8 mouse cellular contexts compared by ENCODE assay signal in the genomic region with DNA sequence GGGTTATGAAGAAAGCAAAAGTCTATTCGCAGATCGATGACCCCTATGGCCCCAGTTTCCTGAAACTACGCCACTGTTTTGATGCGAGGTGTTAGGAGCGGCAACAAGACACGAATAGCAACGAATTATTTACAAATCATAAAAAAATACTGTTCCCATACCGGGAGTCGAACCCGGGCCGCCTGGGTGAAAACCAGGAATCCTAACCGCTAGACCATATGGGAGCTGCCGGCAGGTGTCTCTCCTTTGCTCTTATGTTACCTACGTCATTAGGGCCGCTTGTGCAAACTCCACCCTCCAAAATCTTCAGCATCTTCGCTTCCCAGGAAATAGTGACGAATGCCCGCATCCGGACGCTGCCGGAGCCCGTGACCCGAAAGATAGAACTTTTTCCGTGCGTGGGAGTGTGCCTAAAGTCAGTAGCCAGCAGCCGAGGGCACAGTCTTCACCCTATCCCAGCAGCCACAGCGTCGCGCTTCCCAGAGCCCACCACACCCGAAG. TPM values are rescaled to one million over a fixed set of nuclear protein-coding genes. Genes with fewer than 3 reads are reported as not detected.
A peak's percentile ranks its signal among the peaks of the same experiment; 100 is the strongest.
DNase-seq lines count a peak whose midpoint lies in the region; ATAC-seq and TF ChIP-seq lines count a peak whose summit lies in the region.

No protein-coding gene starts in this region.

- WGBS in embryonic facial prominence, embryonic 15.5 days, result 1% methylated on average over 30 of the region's 30 CpGs
- under 1% methylated on average over 30 of the region's 30 CpGs for WGBS in kidney, embryonic 14.5 days
- WGBS in limb, embryonic 14.5 days, result under 1% methylated on average over 30 of the region's 30 CpGs
- WGBS in midbrain, embryonic 16.5 days, result under 1% methylated on average over 30 of the region's 30 CpGs
- 1% methylated on average over 30 of the region's 30 CpGs for WGBS in spleen, adult 2 months

- H3K4me1 ChIP-seq in bone marrow macrophage, adult 2 months (ENCODE audit: control insufficient read depth, insufficient read depth, low read length), result peaks cover 11% of the 10 kb centered on the region
- H3K4me1 ChIP-seq in embryonic facial prominence, embryonic 15.5 days, result peaks cover 19% of the 10 kb centered on the region
- peaks cover 8% of the 10 kb centered on the region; the same call in 1 of the 2 replicates for H3K4me1 ChIP-seq in kidney, embryonic 14.5 days (ENCODE audit: control insufficient read depth, insufficient read depth, low read length)
- peaks cover 12% of the 10 kb centered on the region for H3K4me1 ChIP-seq in limb, embryonic 14.5 days (ENCODE audit: control insufficient read depth, insufficient read depth, low read length)
- peaks cover 17% of the 10 kb centered on the region for H3K4me1 ChIP-seq in midbrain, embryonic 16.5 days (ENCODE audit: control insufficient read depth, insufficient read depth, low read length)
- peaks cover 5% of the 10 kb centered on the region; the same call in 1 of the 2 replicates for H3K4me1 ChIP-seq in spleen, adult 2 months (ENCODE audit: control insufficient read depth, insufficient read depth, insufficient read length)

- H3K27me3 ChIP-seq in embryonic facial prominence, embryonic 15.5 days, result no peaks in the 10 kb centered on the region
- H3K27me3 ChIP-seq in kidney, embryonic 14.5 days (ENCODE audit: control insufficient read depth, insufficient read depth, low read length), result no peaks in the 10 kb centered on the region
- no peaks in the 10 kb centered on the region for H3K27me3 ChIP-seq in limb, embryonic 14.5 days (ENCODE audit: control insufficient read depth, insufficient read depth, low read length)
- no peaks in the 10 kb centered on the region for H3K27me3 ChIP-seq in midbrain, embryonic 16.5 days (ENCODE audit: control insufficient read depth, insufficient read depth, low read depth, low read length)
- no peaks in the 10 kb centered on the region for H3K27me3 ChIP-seq in spleen, adult 2 months (ENCODE audit: control insufficient read depth, insufficient read depth, low read length)

- H3K36me3 ChIP-seq in embryonic facial prominence, embryonic 15.5 days, result peaks cover 18% of the 10 kb centered on the region
- H3K36me3 ChIP-seq in kidney, embryonic 14.5 days (ENCODE audit: control insufficient read depth, insufficient read depth, low read length), result peaks cover 7% of the 10 kb centered on the region; the same call in 1 of the 2 replicates
- peaks cover 12% of the 10 kb centered on the region; the same call in 1 of the 2 replicates for H3K36me3 ChIP-seq in limb, embryonic 14.5 days (ENCODE audit: control insufficient read depth, insufficient read depth, low read length)
- H3K36me3 ChIP-seq in midbrain, embryonic 16.5 days (ENCODE audit: control insufficient read depth, insufficient read depth, low read length), result 0 out of 2 replicates have a peak, but pooled peaks cover 2% of the 10 kb centered on the region
- H3K36me3 ChIP-seq in spleen, adult 2 months (ENCODE audit: control insufficient read depth, insufficient read depth, low read length), result no peaks in the 10 kb centered on the region

- H3K9ac ChIP-seq in embryonic facial prominence, embryonic 15.5 days, result peak overlapping the region; percentile 46
- H3K9ac ChIP-seq in kidney, embryonic 14.5 days (ENCODE audit: low read depth, low read length), result peak overlapping the region; percentile 63; the same call in 1 of the 2 replicates
- peak overlapping the region; percentile 62 for H3K9ac ChIP-seq in limb, embryonic 14.5 days (ENCODE audit: low read depth, low read length, severe bottlenecking)
- peak overlapping the region; percentile 80 for H3K9ac ChIP-seq in midbrain, embryonic 16.5 days (ENCODE audit: low read depth, low read length)

- no peak for TF ChIP-seq POLR2A in bone marrow macrophage, adult 2 months (IDR thresholded peaks at IDR 0.05; ENCODE audit: borderline replicate concordance, low read depth, low read length)
- peak; percentile 51; the same call in 1 of the 2 replicates for TF ChIP-seq POLR2A in limb, embryonic 14.5 days (IDR thresholded peaks at IDR 0.05; ENCODE audit: borderline replicate concordance, extremely low read depth, insufficient read depth, insufficient read length)
- TF ChIP-seq POLR2A in spleen, adult 2 months (IDR thresholded peaks at IDR 0.05; ENCODE audit: low read depth, low read length), result no peak; the same call in 1 of the 2 replicates

- 0 out of 2 replicates have a peak, but pooled peaks cover 18% of the 10 kb centered on the region for H3K9me3 ChIP-seq in embryonic facial prominence, embryonic 15.5 days (replicated peaks)
- H3K9me3 ChIP-seq in kidney, embryonic 14.5 days (ENCODE audit: control insufficient read depth, low read length), result peaks cover 28% of the 10 kb centered on the region
- H3K9me3 ChIP-seq in limb, embryonic 14.5 days (ENCODE audit: control insufficient read depth, low read length), result peaks cover 25% of the 10 kb centered on the region
- peaks cover 14% of the 10 kb centered on the region for H3K9me3 ChIP-seq in midbrain, embryonic 16.5 days (replicated peaks; ENCODE audit: control insufficient read depth, low read length, poor library complexity, severe bottlenecking)

- H3K27ac ChIP-seq in bone marrow macrophage, adult 2 months (ENCODE audit: insufficient read depth, low read depth, low read length), result peak overlapping the region; percentile 80
- H3K27ac ChIP-seq in embryonic facial prominence, embryonic 15.5 days (replicated peaks), result peak overlapping the region; percentile 79
- H3K27ac ChIP-seq in kidney, embryonic 14.5 days (ENCODE audit: low read depth, low read length), result peak overlapping the region; percentile 63; the same call in 1 of the 2 replicates
- peak overlapping the region; percentile 81 for H3K27ac ChIP-seq in limb, embryonic 14.5 days (replicated peaks; ENCODE audit: low read depth, low read length)
- H3K27ac ChIP-seq in midbrain, embryonic 16.5 days (ENCODE audit: low read length), result peak overlapping the region; percentile 91
- peak overlapping the region; percentile 66 for H3K27ac ChIP-seq in spleen, adult 2 months (ENCODE audit: insufficient read depth, low read length)

- no peak for ATAC-seq in embryonic facial prominence, embryonic 15.5 days (ENCODE audit: insufficient number of reproducible peaks, low FRiP score, low TSS enrichment, low read depth)
- ATAC-seq in kidney, embryonic 14.5 days (ENCODE audit: low FRiP score, low TSS enrichment), result peak; percentile 4; the same call in 1 of the 2 replicates
- peak; percentile 42 for ATAC-seq in limb, embryonic 14.5 days (ENCODE audit: low FRiP score, low read depth)
- peak; percentile 25 for ATAC-seq in midbrain, embryonic 16.5 days

- H3K4me3 ChIP-seq in bone marrow macrophage, adult 2 months (ENCODE audit: insufficient read depth, low read length), result peak overlapping the region; percentile 66
- peak overlapping the region; percentile 66 for H3K4me3 ChIP-seq in embryonic facial prominence, embryonic 15.5 days (replicated peaks)
- H3K4me3 ChIP-seq in kidney, embryonic 14.5 days (ENCODE audit: low read length), result peak overlapping the region; percentile 60
- H3K4me3 ChIP-seq in limb, embryonic 14.5 days (replicated peaks; ENCODE audit: low read length), result peak overlapping the region; percentile 51
- peak overlapping the region; percentile 74 for H3K4me3 ChIP-seq in midbrain, embryonic 16.5 days (ENCODE audit: low read depth, low read length)
- peak overlapping the region; percentile 74 for H3K4me3 ChIP-seq in spleen, adult 2 months (ENCODE audit: extremely low read depth, insufficient read depth, insufficient read length)

- no peak for TF ChIP-seq CTCF in bone marrow macrophage, adult 2 months (IDR thresholded peaks at IDR 0.05; ENCODE audit: low read depth, low read length)
- no peak for TF ChIP-seq CTCF in spleen, adult 2 months (IDR thresholded peaks at IDR 0.05; ENCODE audit: extremely low read depth, insufficient read depth, insufficient read length, insufficient replicate concordance)

- H3K4me2 ChIP-seq in embryonic facial prominence, embryonic 15.5 days (replicated peaks), result peak overlapping the region; percentile 71
- H3K4me2 ChIP-seq in kidney, embryonic 14.5 days (replicated peaks; ENCODE audit: low read depth, low read length), result peak overlapping the region; percentile 63
- peak overlapping the region; percentile 50 for H3K4me2 ChIP-seq in limb, embryonic 14.5 days (replicated peaks; ENCODE audit: low read depth, low read length, severe bottlenecking)
- peak overlapping the region; percentile 77 for H3K4me2 ChIP-seq in midbrain, embryonic 16.5 days (ENCODE audit: low read length)

- DNase-seq in A20 (ENCODE audit: low read depth, low spot score), result peak; percentile 88
- DNase-seq in heart, adult 9 months (ENCODE audit: low spot score in 2 of 2), result peak; percentile 88 to 93
- peak; percentile 85 for DNase-seq in limb, embryonic 14.5 days (ENCODE audit: low spot score)
- DNase-seq in spleen, adult 2 months (ENCODE audit: low read depth in 1 of 2, low spot score in 2 of 2), result peak; percentile 78 to 84

RNA-seq across cellular contexts. Expression of gene Ccdc115, which starts 4.8 kb away (rescaled TPM):
- 44.1 and 44.5 TPM in 2 replicates for polyA plus RNA-seq in bone marrow macrophage, adult 2 months (2012; ENCODE audit: insufficient read depth, insufficient read length, missing spikeins)
- 57.3 and 58.4 TPM in 2 replicates for polyA plus RNA-seq in embryonic facial prominence, embryonic 15.5 days (2015; fragmentation: Nextera tagmentation; extraction: Ambion mirVana)
- 48.3 and 48.9 TPM in 2 replicates for polyA plus RNA-seq in kidney, embryonic 14.5 days (2014; fragmentation: Nextera tagmentation; extraction: Ambion mirVana)
- 49.0 and 51.2 TPM in 2 replicates for polyA plus RNA-seq in limb, embryonic 14.5 days (2012; rRNA removed)
- polyA plus RNA-seq in limb, embryonic 14.5 days (2014; fragmentation: Nextera tagmentation; extraction: Ambion mirVana), result 51.6 and 53.4 TPM in 2 replicates
- polyA plus RNA-seq in midbrain, embryonic 16.5 days (2015; fragmentation: Nextera tagmentation; extraction: Ambion mirVana), result 65.2 and 66.8 TPM in 2 replicates
- polyA plus RNA-seq in spleen, adult 2 months (2012; rRNA removed), result 19.2 and 25.7 TPM in 2 replicates

RNA-seq across cellular contexts. Expression of gene Imp4, which starts 4.9 kb away (rescaled TPM):
- polyA plus RNA-seq in bone marrow macrophage, adult 2 months (2012; ENCODE audit: insufficient read depth, insufficient read length, missing spikeins), result 35.3 and 40.9 TPM in 2 replicates
- 69.0 and 69.7 TPM in 2 replicates for polyA plus RNA-seq in embryonic facial prominence, embryonic 15.5 days (2015; fragmentation: Nextera tagmentation; extraction: Ambion mirVana)
- 89.4 and 102 TPM in 2 replicates for polyA plus RNA-seq in kidney, embryonic 14.5 days (2014; fragmentation: Nextera tagmentation; extraction: Ambion mirVana)
- polyA plus RNA-seq in limb, embryonic 14.5 days (2012; rRNA removed), result 39.9 and 44.1 TPM in 2 replicates
- polyA plus RNA-seq in limb, embryonic 14.5 days (2014; fragmentation: Nextera tagmentation; extraction: Ambion mirVana), result 79.9 and 84.7 TPM in 2 replicates
- 49.3 and 52.2 TPM in 2 replicates for polyA plus RNA-seq in midbrain, embryonic 16.5 days (2015; fragmentation: Nextera tagmentation; extraction: Ambion mirVana)
- polyA plus RNA-seq in spleen, adult 2 months (2012; rRNA removed), result 40.7 and 49.2 TPM in 2 replicates

RNA-seq across cellular contexts. Expression of gene Ptpn18, which starts 24.9 kb away (rescaled TPM):
- 145 and 150 TPM in 2 replicates for polyA plus RNA-seq in bone marrow macrophage, adult 2 months (2012; ENCODE audit: insufficient read depth, insufficient read length, missing spikeins)
- polyA plus RNA-seq in embryonic facial prominence, embryonic 15.5 days (2015; fragmentation: Nextera tagmentation; extraction: Ambion mirVana), result 19.3 and 21.0 TPM in 2 replicates
- polyA plus RNA-seq in kidney, embryonic 14.5 days (2014; fragmentation: Nextera tagmentation; extraction: Ambion mirVana), result 21.3 and 23.6 TPM in 2 replicates
- 28.6 and 35.4 TPM in 2 replicates for polyA plus RNA-seq in limb, embryonic 14.5 days (2012; rRNA removed)
- 20.6 and 21.7 TPM in 2 replicates for polyA plus RNA-seq in limb, embryonic 14.5 days (2014; fragmentation: Nextera tagmentation; extraction: Ambion mirVana)
- polyA plus RNA-seq in midbrain, embryonic 16.5 days (2015; fragmentation: Nextera tagmentation; extraction: Ambion mirVana), result 2.9 and 3.4 TPM in 2 replicates
- 587 and 1,136 TPM in 2 replicates for polyA plus RNA-seq in spleen, adult 2 months (2012; rRNA removed)
